Mouse (Mus musculus) neural tube, embryonic 13.5 days (tissue): Measurements from ENCODE around the gene Clcf1. TPM values are rescaled to one million over a fixed set of nuclear protein-coding genes. Genes with fewer than 3 reads are reported as not detected.
A peak's percentile ranks its signal among the peaks of the same experiment; 100 is the strongest.

ENCODE experiments used
- ATAC-seq: fragments of 200-750 bp; cut with Nextera tagmentation; 2 replicates; pipeline ENCODE4 v1.8.0; 2017; ENCODE audit warnings: low read depth, mild to moderate bottlenecking, moderate TSS enrichment, moderate library complexity
- H3K27ac ChIP-seq: fragments of 300-500 bp; sonication (generic); replicated peaks from 2 replicates; pipeline ENCODE4 v1.5.1; 2015; ENCODE audit warnings: moderate library complexity, mild to moderate bottlenecking, inconsistent platforms
- H3K27me3 ChIP-seq: fragments of 300-500 bp; sonication (generic); 2 replicates; pipeline ENCODE4 v1.6.1; 2015; ENCODE audit warnings: mild to moderate bottlenecking, inconsistent platforms
- H3K36me3 ChIP-seq: fragments of 300-500 bp; sonication (generic); 2 replicates; pipeline ENCODE4 v1.6.1; 2015; ENCODE audit warnings: mild to moderate bottlenecking, inconsistent platforms
- H3K4me1 ChIP-seq: fragments of 300-500 bp; sonication (generic); replicated peaks from 2 replicates; pipeline ENCODE4 v1.6.1; 2015; ENCODE audit warnings: inconsistent platforms
- H3K4me2 ChIP-seq: fragments of 300-500 bp; sonication (generic); 2 replicates; pipeline ENCODE4 v1.6.1; 2015; ENCODE audit warnings: inconsistent platforms, mild to moderate bottlenecking, moderate library complexity
- H3K4me3 ChIP-seq: fragments of 300-500 bp; sonication (generic); 2 replicates; pipeline ENCODE4 v1.5.1; 2015; ENCODE audit warnings: mild to moderate bottlenecking, inconsistent platforms
- H3K9ac ChIP-seq: fragments of 300-500 bp; sonication (generic); 2 replicates; pipeline ENCODE4 v1.6.1; 2015; ENCODE audit warnings: moderate library complexity, mild to moderate bottlenecking, inconsistent platforms
- H3K9me3 ChIP-seq: fragments of 300-500 bp; sonication (generic); 2 replicates; pipeline ENCODE4 v1.6.1; 2016; ENCODE audit warnings: inconsistent platforms
- WGBS: fragments of 180-500 bp; shearing (Covaris S2); methylation state at CpG from one replicate; pipeline ENCODE4 v1.1.7; 2015; 5-methylcytosine and 5-hydroxymethylcytosine counted together
- polyA plus RNA-seq: library from polyadenylated mRNA; unstranded; fragments of >200 nt; fragmentation: Nextera tagmentation; extraction: Ambion mirVana; gene quantifications from 2 replicates; pipeline ENCODE4 v1.2.1, GENCODE M21; 2015

Gene Clcf1
- 0.67 and 0.79 TPM in 2 replicates for polyA plus RNA-seq

DNA sequence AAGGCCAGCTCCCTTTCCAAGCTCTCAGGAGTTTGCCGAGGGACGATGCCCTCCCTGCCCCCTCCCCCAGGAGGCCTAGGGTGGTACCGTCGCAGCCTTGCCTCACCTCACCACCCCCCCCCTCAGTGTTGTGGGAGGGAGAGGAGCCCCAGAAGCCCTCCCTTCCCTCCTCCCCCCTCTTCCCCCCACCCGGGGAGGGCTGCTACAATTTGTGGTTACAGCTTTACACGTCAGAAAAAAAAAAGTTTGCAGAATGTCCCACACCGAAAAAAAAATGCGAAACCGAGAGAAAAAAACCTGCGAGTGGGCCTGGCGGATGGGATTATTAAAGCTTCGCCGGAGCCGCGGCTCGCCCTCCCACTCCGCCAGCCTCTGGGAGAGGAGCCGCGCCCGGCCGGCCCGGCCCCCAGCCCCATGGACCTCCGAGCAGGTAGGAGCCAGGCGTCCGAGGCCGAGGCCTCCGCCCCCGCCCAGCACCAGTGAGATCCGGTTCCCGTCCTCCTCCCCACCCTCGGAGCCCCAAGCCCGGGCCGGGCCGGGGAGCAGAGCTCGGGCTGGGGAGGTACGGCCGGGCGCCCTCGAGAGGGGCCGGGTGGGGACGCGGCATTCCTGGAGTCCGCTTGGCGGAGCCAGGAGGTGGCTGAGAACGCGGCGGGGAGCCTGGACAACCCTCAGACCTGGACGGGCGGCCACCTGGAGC, at the start of gene Clcf1, which contains the start of gene AC109138.7:
Gene Clcf1 (plus strand): TSS at position 168 of the 700 bp plus-strand sequence.
Gene AC109138.7 (plus strand): TSS at position 287 of the 700 bp plus-strand sequence.
- WGBS: 2% methylated on average over 47 of the region's 49 CpGs
- Histone ChIP-seq H3K27ac (no peak within 1 kb of the TSS), H3K9me3 (no peaks in the 10 kb centered on the region), H3K27me3 (peaks cover 86% of the 10 kb centered on the region), H3K4me1 (peaks cover 38% of the 10 kb centered on the region), H3K4me3 (peak within 1 kb of the TSS; percentile 53), H3K9ac (peak within 1 kb of the TSS; percentile 71), H3K36me3 (no peaks in the 10 kb centered on the region), H3K4me2 (peak within 1 kb of the TSS; percentile 95)
- ATAC-seq: peak; percentile 14; the same call in 1 of the 2 replicates

DNA sequence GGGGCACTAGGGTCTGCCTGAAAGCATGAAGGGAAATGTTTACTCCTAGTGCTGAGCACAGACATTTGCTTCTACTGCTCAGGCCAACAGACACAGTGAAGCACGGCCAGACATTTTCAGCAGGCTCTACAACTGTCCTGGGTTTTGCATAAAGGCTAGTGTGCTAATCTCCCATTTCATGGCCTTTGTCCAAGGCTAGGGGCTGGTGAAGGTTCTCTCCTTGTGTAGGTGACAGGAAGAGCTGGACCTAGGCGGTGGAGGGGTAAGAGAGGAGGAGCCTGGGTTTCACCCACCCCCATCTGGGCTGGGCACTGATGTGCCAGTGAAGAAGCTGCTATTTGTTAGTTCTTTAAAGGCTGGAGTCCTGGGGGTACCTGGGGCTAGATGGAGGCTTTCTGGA, 49.3 kb upstream of the Clcf1 start:
- Histone ChIP-seq H3K9ac (peak overlapping the region; percentile 36; the same call in 1 of the 2 replicates), H3K4me2 (no peak overlapping the region), H3K4me3 (no peak overlapping the region), H3K36me3 (peaks cover 20% of the 10 kb centered on the region), H3K27ac (no peak overlapping the region), H3K9me3 (no peaks in the 10 kb centered on the region), H3K4me1 (peaks cover 27% of the 10 kb centered on the region), H3K27me3 (no peaks in the 10 kb centered on the region)
- ATAC-seq: no peak
- 80% methylated on average over 2 of the region's 2 CpGs for WGBS

DNA sequence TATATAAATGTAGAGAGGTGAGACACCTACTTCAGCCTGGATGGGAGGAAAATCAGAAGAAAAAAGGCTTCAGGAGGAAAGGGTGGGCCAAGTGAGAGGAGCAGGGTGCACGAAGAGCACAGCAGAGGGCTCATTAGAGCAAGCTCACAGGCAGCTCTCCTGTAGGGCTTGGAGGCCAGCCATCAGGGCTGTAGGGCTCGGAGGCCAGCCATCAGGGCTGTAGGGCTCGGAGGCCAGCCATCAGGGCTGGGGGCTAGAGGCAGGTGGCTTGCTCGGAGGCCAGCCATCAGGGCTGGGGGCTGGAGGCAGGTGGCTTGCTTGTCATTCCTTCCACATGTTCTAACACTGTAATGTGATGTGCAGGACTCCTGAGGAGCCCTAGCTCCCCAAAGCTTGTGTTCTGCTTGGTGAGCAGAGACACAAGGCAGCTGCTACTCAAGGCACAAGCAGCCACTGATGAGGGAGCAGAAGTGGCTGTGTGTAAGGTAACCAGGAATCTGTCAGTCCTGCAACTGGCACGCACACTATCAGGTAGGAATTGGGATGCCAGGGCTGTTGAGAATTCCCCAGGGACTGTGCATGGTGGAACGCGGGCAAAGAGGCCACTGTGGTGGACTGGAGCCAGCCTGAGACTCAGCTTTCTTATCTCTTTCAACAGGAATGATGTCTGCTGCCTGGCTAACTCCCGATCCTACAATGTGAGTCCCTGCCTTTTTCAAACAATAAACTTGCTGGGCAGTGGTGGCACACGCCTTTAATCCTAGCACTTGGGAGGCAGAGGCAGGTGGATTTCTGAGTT, 47.2 kb upstream of the Clcf1 start:
- Histone ChIP-seq H3K4me2 (no peak overlapping the region), H3K4me1 (peaks cover 35% of the 10 kb centered on the region), H3K36me3 (0 out of 2 replicates have a peak, but pooled peaks cover 2% of the 10 kb centered on the region), H3K27ac (no peak overlapping the region), H3K27me3 (no peaks in the 10 kb centered on the region), H3K4me3 (no peak overlapping the region), H3K9me3 (no peaks in the 10 kb centered on the region), H3K9ac (0 out of 2 replicates have a peak overlapping the region, but pooled peaks have one; percentile 8)
- no peak for ATAC-seq
- 80% methylated on average over 9 of the region's 9 CpGs for WGBS

DNA sequence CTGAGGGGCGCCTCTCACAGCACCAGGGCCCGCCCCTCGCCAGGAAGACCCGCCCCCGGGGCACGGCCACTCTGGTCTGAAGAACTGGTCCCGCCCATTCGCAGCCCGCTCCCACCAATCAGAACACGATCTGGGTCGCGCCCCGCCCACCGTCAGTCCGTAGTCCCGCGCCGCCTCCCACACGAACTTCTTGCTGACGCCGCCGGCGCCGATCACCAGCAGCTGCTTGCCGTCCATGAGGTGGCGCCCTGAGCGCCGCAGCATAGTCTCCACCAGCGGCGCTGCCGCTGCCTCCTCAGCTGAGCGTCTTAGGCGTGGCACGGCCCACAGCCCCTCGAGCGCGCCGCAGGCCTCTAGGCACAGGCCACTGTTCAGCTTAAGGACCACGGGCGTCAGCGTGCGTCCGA, 44.7 kb upstream of the Clcf1 start:
- Histone ChIP-seq H3K9ac (peak overlapping the region; percentile 90), H3K36me3 (no peaks in the 10 kb centered on the region), H3K27me3 (no peaks in the 10 kb centered on the region), H3K4me3 (peak overlapping the region; percentile 44), H3K4me1 (peaks cover 16% of the 10 kb centered on the region), H3K27ac (peak overlapping the region; percentile 94), H3K4me2 (peak overlapping the region; percentile 86), H3K9me3 (no peaks in the 10 kb centered on the region)
- ATAC-seq: peak; percentile 94
- WGBS: under 1% methylated on average over 43 of the region's 43 CpGs

DNA sequence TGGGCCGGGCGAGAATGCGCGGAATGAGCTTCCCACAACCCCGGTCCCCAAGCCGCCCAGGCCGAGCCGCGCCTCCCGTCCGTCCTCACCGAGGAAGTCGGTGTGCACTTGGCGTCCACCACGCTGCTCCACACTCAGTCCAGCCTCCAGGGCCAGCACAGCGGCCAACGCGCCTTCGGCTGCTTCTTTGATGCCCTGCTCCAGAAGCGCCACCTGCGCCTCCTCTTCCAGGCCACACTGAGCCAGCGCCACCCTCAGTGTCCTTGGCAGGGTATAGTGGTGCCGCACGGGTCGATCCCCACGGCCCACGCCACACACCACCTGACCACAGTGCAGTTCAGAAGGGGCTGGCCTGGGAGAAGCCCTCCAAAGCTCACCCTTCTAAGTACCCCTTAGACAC, 44.2 kb upstream of the Clcf1 start:
- H3K4me1 ChIP-seq: peaks cover 16% of the 10 kb centered on the region
- no peaks in the 10 kb centered on the region for H3K36me3 ChIP-seq
- peak overlapping the region; percentile 44 for H3K4me3 ChIP-seq
- peak; percentile 56 for ATAC-seq
- peak overlapping the region; percentile 86 for H3K4me2 ChIP-seq
- H3K27me3 ChIP-seq: no peaks in the 10 kb centered on the region
- peak overlapping the region; percentile 94 for H3K27ac ChIP-seq
- H3K9me3 ChIP-seq: no peaks in the 10 kb centered on the region
- WGBS: 6% methylated on average over 27 of the region's 27 CpGs
- H3K9ac ChIP-seq: peak overlapping the region; percentile 90

DNA sequence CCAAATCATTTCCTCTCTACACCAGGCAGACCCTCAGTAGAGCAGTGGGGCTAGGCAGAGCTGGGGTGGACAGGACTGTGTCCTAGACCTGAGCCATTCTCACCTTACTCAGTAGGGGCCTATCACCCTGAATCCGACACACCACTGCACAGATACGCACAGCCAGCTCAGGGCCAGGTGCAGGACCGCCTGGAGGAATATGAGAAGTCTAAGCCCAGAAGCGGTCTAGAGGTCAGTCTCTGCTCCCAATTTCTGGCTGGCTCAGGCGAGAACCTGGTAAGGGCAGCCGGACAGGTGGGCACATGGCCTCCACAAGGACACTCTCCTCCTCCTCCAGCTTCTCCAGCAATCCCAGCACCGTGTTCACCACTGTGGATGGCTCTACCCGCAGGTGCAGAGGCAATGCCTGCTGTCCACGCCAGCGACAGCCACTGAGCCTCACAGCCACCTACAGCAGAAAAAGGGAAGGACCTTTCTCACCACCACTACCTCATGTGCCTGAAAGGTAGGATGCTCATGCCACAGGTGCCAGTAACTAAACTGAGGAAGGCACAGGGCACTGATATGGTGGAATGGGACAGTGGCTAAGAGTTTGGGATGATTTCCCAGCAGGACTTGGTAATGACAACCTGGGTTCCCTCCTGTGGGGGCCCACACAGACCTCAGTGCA, 43.2 kb upstream of the Clcf1 start:
- 96% methylated on average over 10 of the region's 10 CpGs for WGBS
- H3K4me2 ChIP-seq: no peak overlapping the region

DNA sequence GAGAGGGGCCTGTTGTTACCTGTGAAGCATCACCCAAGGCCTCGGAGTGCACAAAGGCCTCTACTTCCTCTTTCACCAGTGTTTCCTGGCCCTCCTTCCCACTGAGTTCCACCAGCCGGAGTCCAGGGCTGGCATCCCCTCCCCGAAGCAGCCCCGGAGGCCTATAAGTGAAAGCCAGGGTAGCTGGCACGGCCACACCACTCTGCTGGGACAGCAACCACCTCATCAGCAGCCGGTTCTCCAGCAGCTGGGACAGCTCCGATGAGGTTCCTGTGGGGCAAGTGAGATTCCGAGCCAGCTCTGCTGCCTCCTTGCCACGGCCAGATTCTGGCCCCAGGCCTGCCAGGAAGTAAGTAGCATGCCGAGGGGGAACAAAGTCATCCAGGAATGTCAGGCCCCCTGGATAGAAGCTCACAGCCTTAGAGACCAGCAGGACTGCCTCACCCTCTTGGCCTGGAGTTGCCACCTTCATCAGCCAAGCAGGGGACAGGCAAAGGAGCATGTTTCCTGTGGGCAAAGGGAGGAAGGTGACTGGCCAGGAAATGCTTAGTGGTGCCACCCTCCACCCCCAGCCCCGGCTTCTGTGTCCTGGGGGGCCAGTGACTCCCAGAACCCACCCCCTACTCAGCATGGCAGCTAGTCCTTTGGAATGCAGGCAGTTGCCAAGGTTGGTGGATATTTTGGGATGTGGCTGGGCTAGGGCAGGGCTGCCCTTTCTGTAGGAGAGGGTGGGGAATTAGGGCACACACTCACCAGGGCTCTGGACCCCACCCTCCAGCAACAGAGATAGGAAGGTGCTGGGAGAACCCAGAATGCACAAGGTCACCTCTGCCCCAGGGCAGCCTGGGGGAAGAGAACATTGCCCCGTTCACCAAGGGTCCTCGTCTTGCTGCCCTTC, 42.4 kb upstream of the Clcf1 start:
- H3K9ac ChIP-seq: 0 out of 2 replicates have a peak overlapping the region, but pooled peaks have one; percentile 17
- no peak overlapping the region for H3K27ac ChIP-seq
- peaks cover 27% of the 10 kb centered on the region for H3K4me1 ChIP-seq
- H3K9me3 ChIP-seq: no peaks in the 10 kb centered on the region
- H3K4me2 ChIP-seq: no peak overlapping the region
- H3K27me3 ChIP-seq: no peaks in the 10 kb centered on the region; the same call in 1 of the 2 replicates
- H3K4me3 ChIP-seq: no peak overlapping the region
- WGBS: 73% methylated on average over 13 of the region's 13 CpGs
- ATAC-seq: no peak
- no peaks in the 10 kb centered on the region for H3K36me3 ChIP-seq

More for the DNA sequence above, 43.2 kb upstream of the Clcf1 start:
- no peaks in the 10 kb centered on the region for H3K9me3 ChIP-seq
- no peaks in the 10 kb centered on the region for H3K36me3 ChIP-seq
- 0 out of 2 replicates have a peak overlapping the region, but pooled peaks have one; percentile 17 for H3K9ac ChIP-seq
- H3K27ac ChIP-seq: no peak overlapping the region
- no peak overlapping the region for H3K4me3 ChIP-seq
- H3K4me1 ChIP-seq: peaks cover 26% of the 10 kb centered on the region
- H3K27me3 ChIP-seq: no peaks in the 10 kb centered on the region
- ATAC-seq: no peak

DNA sequence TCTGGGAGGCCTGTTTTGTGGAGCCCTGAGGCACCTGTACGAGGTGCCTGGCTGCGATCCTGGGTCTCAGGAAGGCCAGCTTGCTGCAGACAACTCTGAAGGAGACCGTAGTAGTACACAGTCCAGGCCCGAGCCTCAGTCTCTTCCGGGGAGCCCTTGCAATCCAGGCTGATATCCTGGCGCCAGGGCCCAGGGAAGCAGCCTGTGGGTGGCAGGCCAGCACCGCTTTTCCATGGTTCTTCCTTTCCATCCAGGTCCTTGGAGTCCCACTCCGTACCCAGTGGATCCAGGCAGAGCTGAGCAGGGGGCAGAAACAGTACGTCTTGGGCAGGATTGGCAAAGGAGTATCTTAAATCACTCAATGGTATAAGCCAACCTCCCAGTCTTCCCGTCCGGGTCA, 41.1 kb upstream of the Clcf1 start:
- ATAC-seq: no peak
- H3K9ac ChIP-seq: peak overlapping the region; percentile 18; the same call in 1 of the 2 replicates
- H3K27me3 ChIP-seq: peaks cover 3% of the 10 kb centered on the region; the same call in 1 of the 2 replicates
- no peaks in the 10 kb centered on the region for H3K9me3 ChIP-seq
- no peak overlapping the region for H3K4me3 ChIP-seq
- H3K36me3 ChIP-seq: no peaks in the 10 kb centered on the region
- no peak overlapping the region for H3K4me2 ChIP-seq
- H3K27ac ChIP-seq: no peak overlapping the region
- H3K4me1 ChIP-seq: peaks cover 27% of the 10 kb centered on the region
- WGBS: 63% methylated on average over 11 of the region's 11 CpGs

DNA sequence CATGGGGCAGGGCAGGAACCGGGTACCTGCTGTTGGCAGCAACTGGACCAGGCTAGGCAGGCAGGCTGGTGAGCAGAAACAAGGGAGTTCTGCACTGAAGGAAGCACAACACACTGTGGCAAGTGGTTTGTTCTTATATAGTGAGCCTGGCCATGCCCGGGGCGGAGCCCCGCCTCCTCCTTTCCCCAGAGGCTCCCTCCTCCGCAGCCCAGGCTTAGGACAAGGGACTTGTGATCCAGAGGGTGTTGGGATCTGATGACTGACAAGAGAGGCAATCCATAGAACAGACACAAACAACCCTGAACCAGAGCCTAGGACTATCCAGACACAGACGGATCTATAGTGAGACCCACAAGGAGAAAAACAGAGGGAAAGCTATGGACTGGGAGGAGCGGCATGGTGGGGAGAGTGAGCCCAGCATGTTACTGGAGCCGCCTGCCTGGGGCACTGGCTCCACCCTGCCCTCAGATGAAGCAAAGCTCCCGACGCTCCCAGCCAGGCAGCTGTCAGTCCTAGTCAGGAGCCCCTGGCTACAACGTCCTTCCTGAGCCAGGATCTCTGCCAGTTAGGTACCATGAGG, 38.6 kb upstream of the Clcf1 start, which contains the start of gene Carns1:
Gene Carns1 (minus strand): TSS at position 112 of the 580 bp plus-strand sequence.
- no peaks in the 10 kb centered on the region for H3K9me3 ChIP-seq
- WGBS: 5% methylated on average over 11 of the region's 11 CpGs
- peak within 1 kb of the TSS; percentile 44 for H3K4me2 ChIP-seq
- ATAC-seq: no peak
- peaks cover 3% of the 10 kb centered on the region; the same call in 1 of the 2 replicates for H3K27me3 ChIP-seq
- no peaks in the 10 kb centered on the region for H3K36me3 ChIP-seq
- H3K4me1 ChIP-seq: peaks cover 13% of the 10 kb centered on the region
- H3K9ac ChIP-seq: peak within 1 kb of the TSS; percentile 58
- peak within 1 kb of the TSS; percentile 62 for H3K27ac ChIP-seq
- H3K4me3 ChIP-seq: peak within 1 kb of the TSS; percentile 6; the same call in 1 of the 2 replicates

DNA sequence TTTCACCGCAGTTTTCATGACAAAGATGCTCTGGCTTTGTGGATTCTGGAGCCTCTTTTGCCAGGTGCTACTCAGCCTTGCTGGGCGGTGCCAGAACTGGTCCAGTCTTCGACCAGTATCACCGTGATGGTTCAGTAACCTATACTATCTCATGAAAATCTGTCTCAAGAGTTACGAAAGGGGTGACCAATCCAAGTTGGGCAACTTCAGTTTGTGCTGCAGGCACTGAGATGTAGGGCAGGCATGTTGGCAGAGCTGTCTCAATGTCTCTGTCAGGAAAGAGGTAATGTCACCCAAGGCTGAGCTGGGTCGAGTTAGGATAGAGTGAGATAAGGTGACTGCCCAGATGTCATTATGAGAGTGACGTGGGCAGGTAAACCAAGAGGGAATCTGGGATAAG, 33.6 kb upstream of the Clcf1 start:
- H3K27me3 ChIP-seq: peaks cover 3% of the 10 kb centered on the region; the same call in 1 of the 2 replicates
- H3K9ac ChIP-seq: no peak overlapping the region
- no peak overlapping the region for H3K4me2 ChIP-seq
- no peaks in the 10 kb centered on the region for H3K9me3 ChIP-seq
- no peaks in the 10 kb centered on the region for H3K36me3 ChIP-seq
- 86% methylated on average over 7 of the region's 7 CpGs for WGBS
- H3K27ac ChIP-seq: no peak overlapping the region
- H3K4me1 ChIP-seq: peaks cover 27% of the 10 kb centered on the region
- no peak overlapping the region for H3K4me3 ChIP-seq
- no peak for ATAC-seq
